Comparison of ENCODE assay signal across 21 mouse cellular contexts in the genomic region with DNA sequence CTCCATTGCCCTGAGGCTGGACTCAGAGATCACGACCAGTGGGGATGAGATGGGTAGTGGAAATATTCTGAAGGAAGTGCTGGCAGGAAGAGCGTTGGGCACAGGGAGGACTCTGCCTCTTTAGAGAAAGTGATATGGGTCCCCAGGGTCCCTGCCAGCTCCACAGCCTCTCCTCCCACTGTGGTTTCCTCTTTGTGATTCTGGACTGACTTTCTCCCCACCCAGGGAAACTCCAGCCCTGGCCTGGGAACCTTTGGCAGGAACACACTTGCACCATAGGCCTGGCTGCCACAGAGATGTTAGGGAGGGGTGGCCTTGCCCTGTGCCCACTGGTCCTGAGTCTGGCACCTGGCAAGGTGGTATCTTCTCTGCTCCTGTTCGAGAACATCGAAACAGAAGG. TPM values are rescaled to one million over a fixed set of nuclear protein-coding genes. Genes with fewer than 3 reads are reported as not detected.
DNase-seq lines count a peak whose midpoint lies in the region; ATAC-seq and TF ChIP-seq lines count a peak whose summit lies in the region.
"Had no signal": no experiment of that assay in that cellular context is flagged by ENCODE, and none has a peak within 500 bp of the region (broad histone marks: within the 10 kb centered on the region; RNA-seq: fewer than 3 reads in every experiment).

No protein-coding gene starts in this region.

- H3K9me3 ChIP-seq in kidney, embryonic 14.5 days (ENCODE audit: control insufficient read depth, low read length), result no peaks in the 10 kb centered on the region
- H3K9me3 ChIP-seq: embryonic facial prominence, embryonic 12.5 days; forebrain, embryonic 12.5 days; hindbrain, embryonic 13.5 days; kidney, embryonic 15.5 days; liver, embryonic 13.5 days had no signal

- no peak for TF ChIP-seq CTCF in gastrocnemius, adult 2 months (IDR thresholded peaks at IDR 0.05)
- no peak for TF ChIP-seq CTCF in testis, adult 2 months (IDR thresholded peaks at IDR 0.05; ENCODE audit: control insufficient read depth, insufficient read depth, insufficient replicate concordance, low read depth, low read length)

- H3K36me3 ChIP-seq in kidney, embryonic 14.5 days (ENCODE audit: control insufficient read depth, insufficient read depth, low read length), result no peaks in the 10 kb centered on the region
- no peaks in the 10 kb centered on the region for H3K36me3 ChIP-seq in testis, adult 2 months (ENCODE audit: control insufficient read depth, insufficient read depth, low read length)
- H3K36me3 ChIP-seq: embryonic facial prominence, embryonic 12.5 days; forebrain, embryonic 12.5 days; hindbrain, embryonic 13.5 days; kidney, embryonic 15.5 days; liver, embryonic 13.5 days had no signal

- intact Hi-C loops in gastrocnemius, adult 2 months (cut with DNase I), result no loop called here
- intact Hi-C loops in gastrocnemius, postnatal 14 days (cut with DNase I; ENCODE audit: low total_unique reads), result loop anchor here (2.0 kb wide), 1 partner anchor 39 kb away; no protein-coding TSS in a partner anchor

- peak; percentile 35 for DNase-seq in gastrocnemius, adult 2 months
- DNase-seq in gastrocnemius, postnatal 14 days, result no peak
- DNase-seq in kidney, adult 8-10 months, result no peak
- no peak for DNase-seq in testis, postnatal 14 days (ENCODE audit: low spot score)
- DNase-seq in thymus, postnatal 36 days, result no peak
- DNase-seq: cerebellum, adult 8-10 months; gastrocnemius, postnatal 10 days; liver, embryonic 13.5 days; lung, adult 2 months; lung, postnatal 36 days; midbrain, embryonic 14.5 days had no signal

- H3K4me1 ChIP-seq in kidney, embryonic 14.5 days (ENCODE audit: control insufficient read depth, insufficient read depth, low read length), result peaks cover 7% of the 10 kb centered on the region
- peaks cover 12% of the 10 kb centered on the region for H3K4me1 ChIP-seq in testis, adult 2 months (ENCODE audit: control insufficient read depth, insufficient read depth, low read length)

- peak overlapping the region; percentile 48 for H3K27ac ChIP-seq in gastrocnemius, adult 2 months
- no peak overlapping the region for H3K27ac ChIP-seq in kidney, embryonic 14.5 days (ENCODE audit: low read depth, low read length)
- peak overlapping the region; percentile 54; the same call in 1 of the 2 replicates for H3K27ac ChIP-seq in testis, adult 2 months (ENCODE audit: control insufficient read depth, insufficient read depth, low read depth, low read length)
- H3K27ac ChIP-seq: embryonic facial prominence, embryonic 12.5 days; forebrain, embryonic 12.5 days; hindbrain, embryonic 13.5 days; kidney, embryonic 15.5 days; left cerebral cortex, adult 2 months; liver, embryonic 13.5 days had no signal

- TF ChIP-seq POLR2A in testis, adult 2 months (IDR thresholded peaks at IDR 0.05; ENCODE audit: control insufficient read depth, low read depth, low read length), result no peak

- peak overlapping the region; percentile 24; the same call in 1 of the 2 replicates for H3K9ac ChIP-seq in kidney, embryonic 14.5 days (ENCODE audit: low read depth, low read length)
- H3K9ac ChIP-seq: embryonic facial prominence, embryonic 12.5 days; forebrain, embryonic 12.5 days; forebrain, postnatal 0 days; hindbrain, embryonic 13.5 days; kidney, embryonic 15.5 days; liver, embryonic 13.5 days had no signal

- no peak overlapping the region for H3K4me3 ChIP-seq in gastrocnemius, adult 2 months
- no peak overlapping the region for H3K4me3 ChIP-seq in kidney, embryonic 14.5 days (ENCODE audit: low read length)
- H3K4me3 ChIP-seq in testis, adult 2 months (ENCODE audit: control insufficient read depth, low read depth, low read length), result no peak overlapping the region
- H3K4me3 ChIP-seq: embryonic facial prominence, embryonic 12.5 days; forebrain, embryonic 12.5 days; hindbrain, embryonic 13.5 days; kidney, embryonic 15.5 days; left cerebral cortex, adult 2 months; liver, embryonic 13.5 days had no signal

- H3K27me3 ChIP-seq in kidney, embryonic 14.5 days (ENCODE audit: control insufficient read depth, insufficient read depth, low read length), result no peaks in the 10 kb centered on the region
- H3K27me3 ChIP-seq in testis, adult 2 months (ENCODE audit: control insufficient read depth, insufficient read depth, low read length), result no peaks in the 10 kb centered on the region
- H3K27me3 ChIP-seq: embryonic facial prominence, embryonic 12.5 days; liver, embryonic 13.5 days had no signal

- ATAC-seq in kidney, embryonic 14.5 days (ENCODE audit: low FRiP score, low TSS enrichment), result no peak
- ATAC-seq: CD4-positive, CD25-positive, alpha-beta regulatory T cell, adult 4 months; intestine, postnatal 0 days had no signal

- 74% methylated on average over 4 of the region's 4 CpGs for WGBS in kidney, embryonic 14.5 days

- H3K4me2 ChIP-seq in kidney, embryonic 14.5 days (replicated peaks; ENCODE audit: low read depth, low read length), result no peak overlapping the region
- H3K4me2 ChIP-seq: embryonic facial prominence, embryonic 12.5 days; forebrain, embryonic 12.5 days; hindbrain, embryonic 13.5 days; kidney, embryonic 15.5 days; liver, embryonic 13.5 days had no signal

RNA-seq across cellular contexts. Expression of gene D10Jhu81e, which starts 39.6 kb away (rescaled TPM):
- 100 to 1,000 TPM; 231 to 289 TPM for total RNA-seq in gastrocnemius, adult 2 months (2021)
- total RNA-seq in gastrocnemius, postnatal 14 days (2021), result 100 to 1,000 TPM; 146 to 175 TPM
- 16.3 and 85.4 TPM in 2 replicates for polyA plus RNA-seq in kidney, embryonic 14.5 days (2014; fragmentation: Nextera tagmentation; extraction: Ambion mirVana)
- 23.2 and 26.1 TPM in 2 replicates for polyA plus RNA-seq in testis, adult 2 months (2012; rRNA removed)

RNA-seq across cellular contexts. Expression of gene Pwp2, which starts 55.0 kb away (rescaled TPM):
- total RNA-seq in gastrocnemius, adult 2 months (2021), result 10 to 100 TPM; 10.7 to 11.0 TPM
- 1 to 10 TPM; 8.2 to 8.8 TPM for total RNA-seq in gastrocnemius, postnatal 14 days (2021)
- polyA plus RNA-seq in kidney, embryonic 14.5 days (2014; fragmentation: Nextera tagmentation; extraction: Ambion mirVana), result 10.4 and 19.9 TPM in 2 replicates
- 5.8 and 6.4 TPM in 2 replicates for polyA plus RNA-seq in testis, adult 2 months (2012; rRNA removed)
